Mouse (Mus musculus): ENCODE data around the gene Usp34.
A peak's percentile ranks its signal among the peaks of the same experiment; 100 is the strongest.
"Not testable (repeated sequence)": the region's sequence is repeated elsewhere in the genome, so short reads cannot be mapped to it uniquely, and the experiment has no call there.

Usp34 gene

DNA sequence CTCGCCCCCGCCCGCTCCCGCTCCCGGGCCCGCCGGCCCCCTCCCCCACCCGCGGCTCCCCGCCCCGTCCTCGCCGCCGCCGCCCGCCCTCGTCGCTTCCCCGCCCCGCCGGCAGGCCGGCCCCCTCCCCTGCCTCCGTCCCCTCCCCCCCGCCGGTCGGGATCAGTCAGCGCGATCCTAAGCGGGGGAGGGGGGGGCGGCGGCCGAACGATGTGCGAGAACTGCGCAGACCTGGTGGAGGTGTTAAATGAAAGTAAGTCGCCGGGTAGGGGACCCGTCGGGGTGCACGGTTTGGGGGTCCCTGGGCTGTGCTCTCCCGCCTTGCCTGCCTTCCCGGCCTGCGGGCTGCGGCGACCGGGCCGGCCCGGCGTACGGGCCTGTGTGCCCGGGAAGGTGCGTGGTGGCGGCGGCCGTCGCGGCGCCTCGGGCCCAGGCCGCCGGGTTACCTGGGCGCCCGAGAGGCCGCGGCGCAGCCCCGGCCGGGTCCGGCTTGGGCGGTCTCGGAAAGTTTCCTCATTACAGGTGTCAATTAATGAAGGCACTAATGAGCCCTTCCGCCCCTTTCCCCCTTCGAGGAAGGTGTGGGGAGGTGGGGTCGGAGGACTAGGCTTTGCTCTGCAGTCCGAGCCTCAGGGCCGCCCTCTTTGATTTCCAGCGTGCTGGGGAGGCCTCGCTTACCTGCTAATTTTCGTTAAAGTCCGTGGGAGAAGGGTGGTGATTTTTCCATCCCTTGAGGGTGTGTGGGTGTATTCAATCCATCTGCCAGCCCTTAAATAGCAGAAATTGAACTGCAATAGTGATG, at the start of gene Usp34:
Gene Usp34, plus strand, starts transcription at position 132 of the 802 bp plus-strand sequence.
- DNase-seq: peak; percentile 57 to 74

DNA sequence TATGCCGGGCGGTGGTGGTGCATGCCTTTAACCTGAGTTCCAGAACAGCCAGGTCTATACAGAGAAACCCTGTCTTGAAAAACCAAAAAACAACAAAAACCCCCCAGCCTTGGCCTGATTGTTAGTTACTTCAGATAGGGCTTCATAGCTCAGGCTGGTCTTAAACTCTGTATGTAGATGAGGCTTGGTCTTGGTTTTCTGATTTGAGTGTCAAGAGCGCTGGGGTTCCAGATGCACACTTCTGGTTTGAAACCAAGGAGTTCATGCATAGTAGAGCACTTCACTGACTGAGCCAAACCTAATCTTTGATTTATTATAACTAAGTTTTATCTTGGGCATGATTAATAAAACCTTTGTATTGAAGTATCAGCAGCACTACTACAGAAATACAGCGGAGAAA, 47.6 kb upstream of the Usp34 start:
- DNase-seq: no peak

DNA sequence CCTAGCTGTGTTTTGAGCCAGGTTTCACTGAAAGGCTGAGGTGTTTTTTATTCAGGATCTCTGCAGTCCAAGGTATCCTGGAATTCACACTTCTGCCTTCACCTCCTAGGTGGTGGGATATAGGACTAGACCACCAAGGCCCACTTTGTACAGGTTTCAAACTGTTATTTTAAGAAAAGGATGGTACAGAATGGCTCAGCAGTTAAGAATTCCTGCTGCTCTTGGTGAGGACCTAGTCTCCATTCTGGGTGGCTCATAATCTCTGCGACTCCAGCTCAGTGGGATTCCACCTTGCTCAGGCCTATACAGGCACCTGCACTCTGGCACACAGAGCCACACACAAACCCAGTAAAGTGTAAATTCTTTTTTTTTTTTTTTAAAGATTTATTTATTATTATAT, 47.2 kb upstream of the Usp34 start:
- DNase-seq: no peak

DNA sequence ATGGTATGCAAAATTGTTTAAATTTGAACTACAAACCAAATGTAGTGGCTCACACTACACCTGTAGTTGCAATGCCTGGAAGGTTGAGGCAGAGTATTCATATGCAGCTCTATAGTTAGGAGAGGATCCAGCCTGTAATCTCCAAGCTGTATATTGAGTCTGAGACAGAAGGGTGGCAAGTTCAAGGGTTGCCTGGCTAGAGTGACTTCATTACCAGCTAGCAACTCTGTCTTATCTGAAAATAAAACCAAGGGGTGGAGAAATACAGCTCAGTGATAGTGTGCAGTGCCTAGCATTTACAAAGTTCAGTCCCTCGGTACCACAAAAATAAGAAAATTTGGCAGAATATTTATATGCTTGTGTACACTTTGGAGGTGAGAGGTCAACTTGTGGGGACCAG, 46.5 kb upstream of the Usp34 start:
- no peak for DNase-seq

DNA sequence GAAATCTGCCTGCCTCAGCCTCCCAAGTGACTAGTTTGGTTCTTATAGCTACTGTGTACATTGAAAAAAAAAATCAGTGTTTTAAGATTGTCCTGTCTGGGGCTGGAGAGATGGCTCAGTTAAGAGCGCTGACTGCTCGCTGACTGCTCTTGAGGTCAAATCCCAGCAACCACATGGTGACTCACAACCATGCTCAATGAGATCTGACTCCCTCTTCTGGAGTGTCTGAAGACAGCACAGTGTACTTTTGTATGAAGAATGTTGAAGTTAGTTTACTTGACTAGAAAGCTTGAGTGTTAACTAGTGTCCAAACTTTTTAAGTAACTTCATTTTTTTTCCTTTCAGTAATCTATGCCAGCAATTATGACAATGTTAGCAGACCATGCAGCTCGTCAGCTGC, 45.2 kb upstream of the Usp34 start:
- DNase-seq: no peak

DNA sequence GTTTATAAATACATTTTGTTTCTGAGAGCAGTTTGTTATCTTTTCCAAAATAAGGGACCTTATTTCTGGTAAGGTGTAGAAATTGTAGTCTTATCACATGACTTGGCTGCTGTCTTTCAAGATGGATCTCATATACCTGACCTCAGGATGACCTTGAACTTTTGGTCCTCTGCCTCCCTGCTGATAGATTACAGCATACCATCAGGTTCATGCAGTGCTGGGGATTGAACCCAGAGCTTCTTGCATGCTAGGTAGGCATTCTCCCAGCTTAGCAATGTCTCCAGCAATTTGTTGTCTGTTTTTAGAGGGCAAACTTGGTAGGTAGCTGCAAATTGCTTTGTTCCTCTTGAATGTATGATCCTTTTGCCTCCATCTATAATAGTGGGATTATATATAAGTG, 41.7 kb upstream of the Usp34 start:
- DNase-seq: no peak

DNA sequence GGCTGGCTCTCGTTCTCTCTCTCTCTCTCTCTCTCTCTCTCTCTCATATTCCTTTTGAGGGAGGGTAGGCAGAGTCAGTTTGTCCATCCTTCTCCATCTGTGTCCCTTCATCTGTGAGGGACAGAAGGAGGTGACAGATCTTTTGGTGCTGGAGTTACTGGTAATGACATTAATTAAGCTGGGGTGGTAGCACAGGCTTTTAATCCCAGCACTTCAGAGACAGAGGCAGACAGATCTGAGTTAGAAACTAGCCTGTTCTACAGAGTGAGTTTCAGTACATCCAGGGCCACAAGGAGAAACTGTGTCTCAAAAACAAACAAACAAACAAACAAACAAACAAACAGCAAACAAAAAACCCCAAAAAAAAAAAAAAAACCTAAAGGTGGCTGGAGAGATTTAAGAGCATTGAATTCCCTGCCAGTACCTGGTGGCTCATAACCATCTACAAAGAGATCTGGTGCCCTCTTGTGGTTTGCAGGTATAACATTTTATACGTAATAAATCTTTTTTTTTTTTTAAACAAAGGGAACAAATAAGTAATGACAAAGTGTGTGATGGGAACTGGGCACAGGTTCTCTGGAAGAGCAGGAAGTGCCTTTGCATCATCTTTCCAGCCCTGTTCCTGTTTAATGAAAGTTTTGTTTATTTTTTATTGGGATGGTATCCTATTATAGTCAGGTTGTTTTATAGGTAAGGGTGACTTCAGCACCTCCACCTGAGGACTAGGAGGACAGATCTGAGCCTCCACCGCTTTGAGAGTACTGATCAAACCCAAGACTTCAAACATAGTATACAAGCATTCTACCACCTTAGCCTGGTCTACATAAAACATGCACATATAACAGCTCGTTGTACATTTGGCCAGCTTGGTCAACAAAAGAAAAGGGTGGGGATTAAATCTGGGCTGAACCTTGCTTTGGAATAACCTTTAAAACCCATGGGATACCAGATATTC, 34.6 kb upstream of the Usp34 start:
- peak in 1 of 2 experiments; percentile 34 for DNase-seq

DNA sequence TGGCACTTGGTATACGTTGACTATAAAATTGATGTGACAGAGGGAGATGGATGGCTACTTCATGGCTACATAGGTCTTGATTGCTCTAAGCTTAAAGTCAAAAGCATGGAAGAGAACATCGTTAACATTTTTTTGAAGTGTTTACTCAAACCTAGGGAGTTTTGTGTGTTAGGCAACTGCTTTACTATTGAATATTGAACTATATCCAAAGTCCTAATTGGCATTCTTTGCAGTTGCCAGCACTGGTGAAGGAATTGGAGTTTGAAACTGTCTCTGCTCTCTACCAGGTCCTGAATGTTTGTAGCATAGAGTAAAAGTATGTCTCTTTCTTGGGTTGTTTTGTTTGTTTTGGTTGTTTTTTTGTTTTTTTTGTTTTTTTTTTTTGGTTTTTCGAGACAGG, 30.9 kb upstream of the Usp34 start:
- DNase-seq: no peak

DNA sequence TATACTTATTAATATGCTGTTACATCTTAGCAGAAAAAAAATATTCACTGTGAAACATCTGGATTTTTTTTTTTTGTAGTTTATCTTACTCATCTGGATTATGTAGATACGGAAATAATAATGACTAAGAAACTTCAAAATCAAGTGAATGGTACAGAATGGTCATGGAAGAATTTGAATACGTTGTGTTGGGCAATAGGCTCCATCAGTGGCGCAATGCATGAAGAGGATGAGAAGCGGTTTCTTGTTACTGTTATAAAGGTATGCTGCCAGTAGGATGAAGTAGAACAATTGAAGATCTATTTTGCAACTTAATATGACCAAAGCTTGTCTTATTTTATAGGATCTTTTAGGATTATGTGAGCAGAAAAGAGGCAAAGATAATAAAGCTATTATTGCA, 22.2 kb upstream of the Usp34 start:
- no peak for DNase-seq

DNA sequence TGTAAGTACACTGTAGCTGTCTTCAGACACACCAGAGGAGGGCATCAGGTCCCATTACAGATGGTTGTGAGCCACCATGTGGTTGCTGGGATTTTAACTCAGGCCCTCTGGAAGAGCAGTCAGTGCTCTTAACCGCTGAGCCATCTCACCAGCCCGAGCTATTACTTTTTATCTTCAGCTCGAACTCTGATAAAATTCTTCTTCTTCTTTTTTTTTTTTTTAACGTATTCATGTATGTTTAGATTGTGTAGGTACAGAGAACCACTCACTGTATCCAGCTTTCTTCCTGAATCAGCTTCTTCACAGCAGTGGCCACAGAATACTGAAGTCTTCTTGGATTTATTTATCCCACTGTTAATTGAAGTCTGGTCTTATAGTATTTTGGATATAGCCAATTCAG, 17.8 kb upstream of the Usp34 start:
- not testable (repeated sequence) for DNase-seq

DNA sequence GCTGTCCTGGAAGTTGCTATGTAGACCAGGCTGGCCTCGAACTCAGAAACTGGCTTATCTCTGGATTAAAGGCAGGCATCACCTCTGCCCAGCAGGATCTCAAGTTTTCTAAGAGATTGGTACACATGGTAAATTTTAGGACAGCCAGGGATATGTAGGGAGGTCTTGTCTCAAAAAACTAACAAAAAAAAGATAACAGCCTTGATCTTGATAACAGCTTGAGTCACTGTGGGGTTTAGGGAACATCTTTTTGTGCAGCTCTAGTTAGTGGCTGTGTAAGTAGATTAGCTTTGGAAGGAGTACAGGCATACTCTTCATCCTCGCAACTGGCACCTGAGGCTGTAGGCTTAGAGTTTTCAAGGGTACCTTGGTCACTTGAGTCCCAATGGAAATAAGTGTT, 9.3 kb upstream of the Usp34 start:
- DNase-seq: no peak

DNA sequence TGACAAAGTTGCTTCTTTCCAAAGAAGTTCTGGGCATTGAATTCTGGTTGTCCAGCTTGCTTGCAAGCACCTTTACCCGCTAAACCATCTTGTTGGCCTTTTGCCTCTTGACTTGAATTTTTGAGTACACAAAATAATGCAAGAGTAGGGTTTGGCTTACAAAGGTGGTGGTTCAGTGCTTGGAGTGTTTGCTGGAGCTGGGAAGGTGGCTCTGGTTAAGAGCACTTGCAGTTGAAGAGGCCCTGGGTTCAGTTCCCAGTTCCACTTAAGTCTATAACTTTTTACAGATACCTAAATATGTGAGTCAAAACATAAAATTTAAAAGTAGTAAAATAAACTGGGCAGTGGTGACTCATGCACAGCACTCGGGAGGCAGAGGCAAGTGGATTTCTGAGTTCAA, 8.4 kb upstream of the Usp34 start:
- no peak for DNase-seq

DNA sequence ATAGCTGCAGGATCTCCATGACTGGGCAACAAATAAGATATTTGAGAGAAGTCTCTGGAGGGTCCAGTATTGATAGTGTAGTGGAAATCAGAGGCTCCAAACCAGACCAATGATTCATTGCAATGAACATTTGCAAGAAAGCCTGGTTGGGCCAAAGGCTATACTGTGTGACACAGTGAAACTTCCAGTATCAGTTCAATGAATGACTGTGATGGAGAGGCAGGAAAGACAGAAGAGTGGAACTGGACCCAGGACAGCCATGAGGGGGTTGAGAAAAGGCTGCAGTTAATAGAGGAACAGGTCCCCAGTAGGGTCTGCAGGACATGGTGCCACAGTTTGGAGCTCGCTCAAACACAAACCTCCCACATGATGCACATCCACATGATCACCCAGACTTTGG, 6.8 kb upstream of the Usp34 start:
- no peak for DNase-seq

DNA sequence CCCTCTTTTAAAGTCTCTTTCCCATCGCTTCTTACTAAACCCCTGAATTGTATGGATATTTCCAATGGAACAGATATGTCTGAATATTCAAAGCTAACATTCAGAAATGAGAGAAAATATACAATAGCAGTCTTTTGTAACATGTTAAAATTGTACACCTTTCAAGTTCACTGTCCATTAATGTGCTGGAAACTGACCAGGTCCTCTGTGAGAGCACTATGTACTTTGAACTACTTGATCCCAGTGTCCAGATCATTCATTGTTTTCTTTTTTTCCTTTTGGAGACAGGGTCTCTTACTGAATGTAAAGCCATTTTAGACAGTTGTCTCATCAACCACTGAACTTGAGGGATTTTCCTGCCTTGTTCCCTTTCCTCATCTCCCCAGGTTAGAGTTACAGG, 3.6 kb upstream of the Usp34 start:
- DNase-seq: no peak

DNA sequence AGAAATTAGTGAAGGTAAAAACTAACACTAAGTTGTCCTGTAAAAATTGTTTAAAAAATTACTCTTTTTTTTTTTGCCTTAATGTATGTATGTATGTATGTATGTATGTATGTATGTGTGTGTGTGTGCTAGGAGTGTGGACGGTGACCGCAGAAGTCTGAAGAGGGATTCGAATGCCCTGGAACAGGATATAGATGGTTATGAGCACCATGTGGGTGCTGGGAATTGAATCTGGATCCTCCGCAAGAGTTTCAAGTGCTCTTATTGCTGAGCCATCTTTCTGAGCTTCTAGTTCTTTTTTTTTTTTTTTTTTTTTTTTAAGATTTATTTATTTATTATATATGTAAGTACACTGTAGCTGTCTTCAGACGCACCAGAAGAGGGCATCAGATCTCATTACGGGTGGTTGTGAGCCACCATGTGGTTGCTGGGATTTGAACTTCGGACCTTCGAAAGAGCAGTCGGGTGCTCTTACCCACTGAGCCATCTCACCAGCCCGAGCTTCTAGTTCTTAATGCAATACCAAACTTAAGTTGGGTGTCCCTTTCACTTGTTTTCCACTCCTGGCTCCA, 1.5 kb upstream of the Usp34 start:
- DNase-seq: not testable (repeated sequence)

DNA sequence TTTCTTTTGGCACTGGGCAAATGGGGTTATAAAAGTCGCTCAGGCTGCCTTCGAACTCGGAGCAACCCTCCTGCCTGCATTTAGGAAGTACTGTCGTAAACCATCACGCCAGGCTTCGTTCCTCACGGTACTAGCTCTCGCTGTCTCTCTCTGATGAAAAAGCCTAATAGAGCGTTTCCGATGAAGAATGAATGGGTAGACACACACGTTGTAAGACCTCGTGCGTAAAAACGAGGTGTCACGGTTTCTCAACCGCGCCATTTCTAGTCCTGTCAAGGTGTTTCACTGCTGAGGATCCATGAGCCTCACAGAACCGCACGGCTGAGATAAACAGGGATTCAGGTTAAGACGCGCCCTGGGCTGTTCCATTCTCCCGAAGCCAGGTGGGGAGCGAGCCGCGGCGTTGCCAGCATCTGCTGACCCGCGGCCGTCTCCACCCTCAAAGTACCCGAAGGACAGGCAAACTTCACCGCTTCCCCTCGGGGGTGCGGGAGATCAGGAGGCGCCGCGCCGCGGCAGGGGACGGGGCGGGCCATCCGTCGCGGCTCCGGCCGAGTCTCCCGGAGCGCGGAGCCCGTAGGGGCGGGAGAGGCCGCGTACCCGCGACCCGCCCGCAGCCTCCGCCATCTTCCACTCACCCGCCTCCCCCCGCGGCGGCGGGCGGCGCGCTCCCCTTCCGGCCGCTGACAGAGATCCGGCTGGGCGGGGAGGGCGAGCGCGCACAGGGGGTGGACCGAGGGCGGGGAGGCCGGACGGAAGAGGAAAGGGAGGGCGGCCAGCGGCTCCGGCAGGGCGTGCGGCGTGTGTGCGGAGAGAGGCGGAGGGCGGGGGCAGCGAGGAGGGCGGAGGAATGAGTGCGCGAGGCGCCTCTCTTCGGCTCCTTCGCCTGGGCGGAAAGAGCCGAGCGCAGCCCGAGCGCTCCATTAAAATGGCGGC, 754 bp upstream of the Usp34 start:
- DNase-seq: peak; percentile 93 to 98

DNA sequence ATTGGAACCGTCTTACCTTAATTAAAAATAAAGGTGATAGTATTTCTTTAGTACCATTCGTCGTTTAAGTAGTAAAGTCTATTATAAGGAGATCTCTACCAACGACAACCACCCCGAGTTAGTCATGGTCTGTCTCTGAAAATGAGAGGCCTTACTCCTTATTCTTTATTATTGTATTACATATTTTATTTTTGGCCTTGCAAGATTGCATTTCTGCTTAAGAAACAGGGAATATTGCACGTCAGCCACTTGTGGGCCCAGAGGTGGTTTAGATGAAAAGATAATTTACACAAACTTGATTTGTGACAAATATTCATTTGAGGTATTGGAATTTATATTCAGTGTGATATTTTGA, 848 bp downstream of the Usp34 start:
- no peak for DNase-seq

DNA sequence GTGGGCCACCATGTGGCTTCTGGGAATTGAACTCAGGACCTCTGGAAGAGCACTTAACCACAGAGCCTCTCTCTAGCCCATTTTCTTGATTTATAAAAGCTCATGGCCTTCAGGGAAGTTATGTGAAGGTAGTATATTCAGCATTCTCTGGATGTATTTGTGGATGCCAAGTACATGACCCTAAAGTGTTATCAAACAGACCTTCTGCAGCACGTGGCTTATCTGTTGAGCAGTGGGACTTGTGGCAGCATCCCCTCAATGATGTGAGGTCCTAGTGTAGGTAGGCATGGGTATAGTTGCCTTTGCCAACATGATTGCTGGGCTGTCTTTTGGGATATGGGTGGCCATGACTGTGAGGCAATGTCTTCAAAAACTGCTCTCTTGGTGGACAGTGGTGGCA, 6.8 kb downstream of the Usp34 start:
- no peak for DNase-seq

DNA sequence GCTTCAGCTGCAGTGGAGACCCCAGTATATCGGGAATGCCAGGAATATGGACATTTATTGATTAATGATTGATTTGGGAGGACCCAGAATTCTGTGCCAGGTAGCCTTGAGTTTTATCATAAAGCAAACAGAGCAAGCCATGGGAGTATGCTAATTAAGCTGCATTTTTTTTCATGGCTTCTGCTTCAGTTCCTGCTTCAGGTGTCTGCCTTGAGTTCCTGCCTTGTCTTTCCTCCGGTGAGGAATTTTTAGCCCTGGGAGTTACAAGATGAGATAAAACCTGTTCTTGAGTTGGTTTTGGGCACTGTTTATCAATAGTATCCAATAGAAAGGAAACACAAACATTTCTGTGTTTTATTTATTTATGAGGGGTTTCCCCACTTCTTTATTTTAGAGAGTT, 22.7 kb downstream of the Usp34 start:
- DNase-seq: no peak

DNA sequence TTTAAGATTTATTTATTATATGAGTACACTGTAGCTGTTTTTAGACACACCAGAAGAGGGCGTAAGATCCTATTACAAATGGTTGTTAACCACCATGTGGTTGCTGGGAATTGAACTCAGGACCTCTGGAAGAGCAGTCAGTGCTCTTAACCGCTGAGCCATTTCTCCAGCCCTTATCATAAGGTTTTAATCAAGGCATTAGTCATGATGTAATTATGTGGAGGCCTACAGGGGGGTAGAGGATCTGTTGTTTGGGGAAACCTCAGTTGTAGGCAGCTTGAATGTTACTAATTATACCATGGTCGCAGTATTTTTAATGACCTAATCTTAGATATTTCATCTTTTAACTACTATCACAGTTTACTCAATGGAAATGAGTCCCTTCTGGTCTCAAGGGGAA, 25.4 kb downstream of the Usp34 start:
- no peak for DNase-seq

DNA sequence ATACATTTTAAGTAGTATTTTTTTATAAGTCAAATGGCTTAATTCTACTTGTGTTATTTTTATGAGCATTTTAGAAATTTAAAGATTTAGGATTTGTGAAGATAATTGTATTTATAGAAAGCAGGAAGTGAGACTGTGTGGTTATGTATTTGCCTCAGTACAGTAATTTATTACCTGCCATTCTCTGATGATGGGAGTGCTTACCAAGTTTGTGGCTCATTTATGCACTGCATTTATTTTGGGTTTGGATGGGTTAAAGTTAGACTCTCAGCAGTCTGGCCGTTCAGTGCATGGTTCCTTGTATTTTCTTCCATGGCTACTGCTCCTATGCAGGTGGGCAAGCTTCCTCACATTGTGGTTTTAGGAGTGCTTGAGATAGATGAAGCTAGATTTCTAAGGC, 28.5 kb downstream of the Usp34 start:
- DNase-seq: no peak

DNA sequence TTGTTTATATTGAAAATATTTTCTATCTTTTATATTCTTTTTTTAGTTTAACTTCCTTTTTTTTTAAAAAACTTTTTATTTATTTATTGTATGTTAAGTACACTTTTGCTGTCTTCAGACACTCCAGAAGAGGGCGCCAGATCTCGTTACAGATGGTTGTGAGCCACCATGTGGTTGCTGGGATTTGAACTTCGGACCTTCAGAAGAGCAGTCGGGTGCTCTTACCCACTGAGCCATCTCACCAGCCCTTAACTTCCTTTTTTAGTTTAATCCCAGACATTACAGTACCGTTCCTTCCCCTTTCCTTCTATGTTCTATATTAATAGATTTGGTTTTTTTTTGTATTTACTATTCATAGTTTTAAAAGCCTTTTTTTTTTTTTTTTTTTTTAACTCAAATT, 50.5 kb downstream of the Usp34 start:
- DNase-seq: not testable (repeated sequence)

All from cerebellum, postnatal 36 days (tissue).